Mouse (Mus musculus) T-helper 1 cell (primary cell): ENCODE results near the gene Adipor2.

Source experiments
- in situ Hi-C: fragments of 300-600 bp; cut with MboI, MseI; formaldehyde crosslinking; loops from one replicate; pipeline ENCODE4 v1.15.1; 2025; ENCODE audit warnings: high pct_unique_total_duplicates

Gene Adipor2

DNA sequence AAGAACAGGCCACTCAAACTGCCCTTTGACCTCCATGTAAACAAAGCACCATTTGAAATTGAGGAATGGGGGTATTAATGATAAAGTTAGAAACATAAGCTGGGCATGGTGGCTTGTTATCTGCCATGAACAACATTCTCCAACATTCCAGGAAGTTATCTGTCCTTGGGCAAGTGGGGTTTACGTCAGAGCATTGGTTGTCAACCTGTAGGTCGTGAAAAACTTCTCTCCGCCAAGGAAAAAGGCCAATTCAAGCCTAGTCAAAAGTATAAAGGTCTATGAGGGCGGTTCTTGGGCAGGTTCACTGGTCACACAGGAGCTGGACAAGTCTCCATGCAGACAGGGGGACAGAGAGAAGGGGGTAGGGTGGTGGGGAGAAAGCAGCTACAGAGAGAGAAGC is 3.5 kb upstream of the Adipor2 start:
- in situ Hi-C loops = no loop called here

GRCm38 (mm10) chr6:119420357-119420756 is 2.9 kb upstream of the Adipor2 start:
- in situ Hi-C loops = no loop called here

DNA sequence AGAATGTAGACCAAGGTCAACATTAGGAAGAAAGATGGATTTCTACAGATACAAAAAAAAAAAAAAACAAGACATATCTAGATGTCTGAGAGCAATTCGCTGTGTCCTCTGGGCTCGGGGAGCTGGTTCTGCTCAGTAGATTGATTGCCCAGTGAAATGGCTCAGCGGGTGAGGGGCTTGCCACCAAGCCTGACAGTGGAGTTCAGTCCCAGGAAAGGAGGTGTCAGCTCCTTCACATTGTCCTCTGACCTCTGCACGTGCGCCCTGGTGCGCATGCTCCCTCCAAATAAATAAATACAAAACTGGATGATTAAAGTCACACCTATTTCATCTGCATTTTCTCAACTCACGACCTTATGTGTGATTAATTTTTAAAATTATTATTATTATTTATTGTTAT is 1.9 kb upstream of the Adipor2 start:
- in situ Hi-C loops = no loop called here

DNA sequence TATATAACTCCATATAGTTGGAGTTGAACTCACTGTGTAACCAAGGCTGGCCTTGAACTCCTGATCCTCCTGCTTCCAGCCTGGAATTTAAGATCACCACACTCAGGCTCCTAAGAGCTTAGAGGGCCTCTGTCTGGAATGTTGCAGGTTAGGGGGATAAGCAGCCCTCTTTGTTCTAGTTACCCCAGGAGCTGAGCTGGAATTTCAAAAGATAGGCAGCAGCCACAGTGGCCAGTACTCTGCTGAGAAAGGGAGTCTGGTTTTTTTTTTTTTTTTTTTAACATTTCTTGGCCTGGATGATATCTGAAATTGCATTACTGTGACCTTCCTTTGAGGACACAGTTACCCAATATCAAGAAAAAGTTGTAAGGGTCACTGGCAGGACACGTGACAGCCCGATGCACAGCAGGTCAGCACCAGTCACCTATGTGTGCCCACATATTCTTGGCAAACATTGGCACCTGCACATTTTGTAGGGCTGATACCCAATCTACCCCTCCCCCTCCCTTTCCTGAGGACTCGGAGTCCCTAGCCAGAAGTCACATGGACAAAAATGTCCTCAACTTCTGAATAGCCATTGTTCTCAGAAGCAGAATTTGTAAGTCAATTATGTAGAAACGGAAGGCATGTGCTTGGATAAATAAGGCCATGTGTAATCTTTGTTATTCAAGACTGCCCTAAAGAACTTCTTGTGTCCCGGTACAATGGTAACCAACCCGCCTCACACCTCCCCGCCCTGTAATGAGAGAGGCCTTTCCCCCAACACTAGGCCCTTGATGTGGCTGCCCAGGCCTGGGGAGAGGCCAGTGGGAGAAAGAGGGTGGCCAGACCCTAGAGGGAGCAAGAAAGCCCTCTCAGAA is 1.1 kb upstream of the Adipor2 start:
- in situ Hi-C loops = no loop called here

GRCm38 (mm10) chr6:119417821-119418220 is 317 bp upstream of the Adipor2 start:
- in situ Hi-C loops = no loop called here

DNA sequence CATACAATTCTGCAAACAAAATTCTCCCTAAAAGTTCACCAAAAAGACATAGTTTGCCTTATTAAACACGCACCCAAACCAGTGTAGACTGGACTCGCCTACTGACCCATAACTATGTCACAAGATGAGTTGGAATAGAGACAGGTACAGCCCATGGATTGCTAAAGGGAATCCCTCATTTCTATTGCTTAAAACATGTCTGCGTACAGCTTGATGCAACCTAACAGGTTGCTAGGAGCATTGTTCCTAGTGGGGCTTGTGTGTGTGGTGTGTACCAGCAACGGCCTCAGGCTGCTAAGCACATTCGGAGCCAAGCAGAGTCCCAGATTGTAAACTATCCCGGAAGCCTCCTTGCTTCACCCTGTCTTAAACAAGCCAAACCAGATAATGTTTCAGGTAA is 861 bp downstream of the Adipor2 start:
- in situ Hi-C loops = no loop called here

DNA sequence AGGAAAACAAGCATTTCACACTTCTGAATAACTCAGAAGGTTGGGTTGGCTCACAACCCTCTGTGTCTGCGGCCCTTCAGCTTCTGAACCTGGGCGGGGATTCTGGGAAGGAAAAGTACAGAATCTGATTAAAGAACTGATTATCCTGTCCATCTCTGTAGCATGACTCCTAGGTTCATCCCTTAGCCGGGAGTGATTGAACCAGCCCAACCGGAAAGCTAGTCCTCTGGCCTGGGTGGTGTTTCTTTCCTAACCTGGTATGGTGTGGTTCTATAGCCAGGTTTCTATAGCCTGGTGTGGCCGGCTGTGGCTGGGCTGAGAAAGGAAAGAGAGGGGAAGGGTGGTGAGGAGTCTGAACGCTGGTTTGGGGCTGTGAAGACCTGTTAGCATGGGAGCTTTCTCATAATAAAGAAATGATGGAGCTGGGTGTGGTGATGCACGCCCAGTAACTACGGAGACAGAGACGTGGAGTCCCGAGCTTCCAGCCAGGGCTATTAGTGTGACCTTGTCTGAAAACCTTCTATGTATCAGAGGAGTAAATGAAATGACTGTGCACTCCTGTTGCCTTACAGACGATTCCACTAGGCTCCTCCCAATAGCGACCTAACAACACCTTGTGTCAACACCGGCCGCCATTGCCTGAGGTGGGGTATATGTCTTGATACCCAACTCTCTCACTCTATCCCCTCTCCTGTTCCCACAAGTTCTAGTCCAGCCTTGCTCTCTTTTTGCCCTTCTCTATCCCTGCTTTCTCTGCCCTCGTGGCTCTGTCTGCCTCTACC is 3.1 kb downstream of the Adipor2 start:
- in situ Hi-C loops = no loop called here

DNA sequence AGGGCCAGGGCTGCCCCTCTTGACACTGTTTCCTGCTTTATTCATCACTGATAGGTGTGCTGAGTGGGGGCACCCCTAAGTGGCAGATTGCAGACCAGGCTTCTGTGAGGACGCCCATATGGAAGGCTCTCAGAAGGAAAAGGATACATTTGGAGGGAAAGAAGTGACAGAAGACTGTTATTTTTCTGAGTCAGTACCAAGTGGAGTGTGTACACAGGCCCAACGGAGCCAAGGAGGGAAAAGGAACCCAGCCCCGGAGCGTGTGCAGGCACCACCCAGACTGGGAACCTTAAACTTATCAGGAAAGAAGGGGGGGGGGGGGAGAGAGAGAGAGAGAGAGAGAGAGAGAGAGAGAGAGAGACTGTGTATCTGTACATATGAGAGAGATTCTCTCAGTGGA is 4.9 kb downstream of the Adipor2 start:
- in situ Hi-C loops = no loop called here

DNA sequence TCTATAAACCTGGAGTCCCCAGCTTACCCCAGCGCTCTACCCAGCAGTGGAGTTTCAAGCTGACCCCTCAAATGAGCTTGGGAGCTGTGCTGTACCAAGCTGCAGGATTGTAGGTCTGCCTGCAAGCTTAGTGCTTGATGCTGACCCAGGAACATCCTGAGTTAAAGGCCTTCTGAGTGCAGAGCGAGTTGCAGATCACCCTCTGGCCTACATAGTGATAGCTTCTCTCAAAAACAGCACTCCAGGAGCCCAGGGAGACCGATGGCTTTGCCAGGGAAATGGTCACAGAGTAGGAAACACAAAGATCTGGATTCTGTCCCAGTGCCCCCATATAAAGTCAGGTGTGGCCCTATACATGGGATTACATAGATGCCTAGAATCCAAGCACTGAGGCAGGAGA is 6.0 kb downstream of the Adipor2 start:
- in situ Hi-C loops = no loop called here

DNA sequence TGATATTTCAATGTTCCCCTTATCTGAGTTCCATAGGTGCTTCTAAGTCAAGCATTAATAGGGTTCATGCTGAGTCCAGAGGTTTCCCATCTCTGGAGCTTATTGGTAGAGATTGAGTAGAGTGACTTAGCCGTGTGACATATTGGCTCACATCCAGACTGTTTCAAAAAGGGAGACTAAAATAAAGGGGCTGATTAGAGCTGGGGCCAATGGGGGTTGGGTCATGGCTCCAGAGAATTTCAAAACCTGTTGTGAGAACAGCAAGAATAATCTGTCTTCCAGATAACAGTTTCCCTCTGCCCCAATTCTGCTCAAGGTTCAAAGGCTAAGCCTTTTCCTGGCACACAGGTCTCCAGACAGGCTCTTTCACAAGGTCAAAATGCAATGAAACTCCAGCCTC is 7.7 kb downstream of the Adipor2 start:
- in situ Hi-C loops = no loop called here

DNA sequence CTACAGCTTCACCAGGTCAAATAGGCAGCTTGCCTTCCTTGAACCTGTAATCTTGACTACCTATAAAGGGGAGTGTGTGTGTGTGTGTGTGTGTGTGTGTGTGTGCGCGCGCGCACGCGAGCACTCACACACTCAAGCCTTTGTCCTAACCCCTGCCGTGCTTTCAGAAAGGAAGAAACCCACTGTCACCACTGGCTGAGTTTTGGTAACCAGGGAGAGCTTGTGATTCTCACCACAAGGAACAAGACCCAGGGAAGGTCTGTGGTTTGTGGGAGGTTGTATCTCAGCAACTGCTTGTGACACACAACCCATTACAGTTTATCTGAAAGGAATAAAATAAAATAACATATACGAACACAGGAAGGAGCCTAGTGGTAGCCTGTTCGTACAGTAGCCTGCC is 8.9 kb downstream of the Adipor2 start:
- in situ Hi-C loops = no loop called here

DNA sequence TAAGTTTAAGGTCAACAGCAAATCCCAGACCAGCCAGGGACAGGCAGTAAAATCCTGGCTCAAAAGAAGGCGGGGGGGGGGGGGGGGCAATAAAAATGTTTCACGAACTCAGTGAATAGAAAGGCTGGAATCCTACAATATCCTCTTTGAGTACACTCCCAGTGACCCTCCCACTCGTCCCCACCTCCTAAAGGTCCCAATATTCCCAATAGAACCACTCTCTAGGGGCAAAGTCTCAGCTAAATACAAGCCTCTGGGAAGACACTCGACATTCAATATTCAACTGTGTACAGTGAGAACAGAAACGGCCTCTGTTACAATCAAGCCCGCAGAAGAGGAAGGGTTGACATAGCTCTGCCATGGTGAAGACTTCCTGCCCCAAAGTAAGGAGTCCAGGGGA is 9.7 kb downstream of the Adipor2 start:
- in situ Hi-C loops = no loop called here

DNA sequence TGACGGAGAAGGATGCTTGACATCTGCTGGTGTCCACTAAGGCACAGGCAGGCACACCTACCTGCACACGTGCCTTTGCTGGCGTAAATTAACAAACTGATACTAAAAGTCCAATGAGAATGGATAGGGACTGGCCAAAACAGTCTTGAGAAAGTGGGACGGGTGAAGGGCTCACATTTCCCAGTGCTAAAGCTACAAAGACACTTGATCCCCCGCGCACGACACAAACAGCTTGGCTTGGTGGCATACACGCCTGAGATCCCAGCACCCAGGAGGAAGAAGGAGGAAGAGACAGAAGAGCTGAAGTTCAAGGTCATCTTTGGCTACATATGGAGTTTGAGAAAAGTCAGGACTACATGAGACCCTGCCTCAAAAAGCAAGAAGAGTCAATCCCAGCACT is 11.0 kb downstream of the Adipor2 start:
- in situ Hi-C loops = no loop called here

- in situ Hi-C loops = no loop called here
Observed at GRCm38 (mm10) chr6:119405310-119405709, 12.2 kb downstream of the Adipor2 start.

- in situ Hi-C loops = loop anchor here (5.0 kb wide), 1 partner anchor 32 kb away; no protein-coding TSS in a partner anchor
Observed at GRCm38 (mm10) chr6:119404854-119405253, 12.7 kb downstream of the Adipor2 start.

DNA sequence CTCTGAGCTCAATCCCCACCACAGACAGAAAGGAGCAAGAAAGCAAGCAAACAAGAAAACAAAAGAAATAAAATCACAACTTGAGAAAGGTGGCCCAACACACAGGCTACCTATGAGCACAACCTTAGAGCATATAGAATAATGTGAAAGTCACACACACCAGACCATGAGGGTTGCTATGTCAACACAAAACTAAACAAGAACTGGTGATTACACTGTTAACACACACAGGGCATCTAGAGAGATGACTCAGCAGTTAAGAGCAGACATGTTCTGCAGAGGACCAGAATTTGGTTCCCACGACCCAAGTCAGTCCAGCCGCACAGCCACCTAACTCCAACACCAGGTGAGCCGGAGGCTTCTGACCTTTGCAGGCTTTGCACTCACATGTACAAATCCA is 14.5 kb downstream of the Adipor2 start:
- in situ Hi-C loops = loop anchor here (5.0 kb wide), 1 partner anchor 34 kb away; no protein-coding TSS in a partner anchor

- in situ Hi-C loops = loop anchor here (5.0 kb wide), 1 partner anchor 36 kb away; no protein-coding TSS in a partner anchor
Observed at GRCm38 (mm10) chr6:119401545-119402304, 15.8 kb downstream of the Adipor2 start.

GRCm38 (mm10) chr6:119400649-119401048 is 16.9 kb downstream of the Adipor2 start:
- in situ Hi-C loops = loop anchor here (5.0 kb wide), 1 partner anchor 37 kb away; no protein-coding TSS in a partner anchor

- in situ Hi-C loops = no loop called here
Observed at GRCm38 (mm10) chr6:119399371-119399770, 18.1 kb downstream of the Adipor2 start.

- in situ Hi-C loops = no loop called here
Observed at GRCm38 (mm10) chr6:119396309-119396634, 21.2 kb downstream of the Adipor2 start.

- in situ Hi-C loops = no loop called here
Observed at GRCm38 (mm10) chr6:119395421-119396308, 21.8 kb downstream of the Adipor2 start.
